Mouse (Mus musculus) testis, adult 2 months (tissue): ENCODE data around the gene Gm10642.

ENCODE experiments used
- CTCF ChIP-seq: fragments of 200-500 bp; IDR thresholded peaks from 2 replicates; pipeline ENCODE4 v1.5.1; 2012; ENCODE audit warnings: low read depth, mild to moderate bottlenecking, inconsistent platforms, low read length, moderate library complexity; ENCODE audit not compliant: control insufficient read depth, insufficient read depth, insufficient replicate concordance
- POLR2A ChIP-seq: fragments of 200-500 bp; IDR thresholded peaks from 2 replicates; pipeline ENCODE4 v1.6.1; 2012; ENCODE audit warnings: low read depth, mild to moderate bottlenecking, inconsistent platforms, low read length, moderate library complexity; ENCODE audit not compliant: control insufficient read depth

DNA sequence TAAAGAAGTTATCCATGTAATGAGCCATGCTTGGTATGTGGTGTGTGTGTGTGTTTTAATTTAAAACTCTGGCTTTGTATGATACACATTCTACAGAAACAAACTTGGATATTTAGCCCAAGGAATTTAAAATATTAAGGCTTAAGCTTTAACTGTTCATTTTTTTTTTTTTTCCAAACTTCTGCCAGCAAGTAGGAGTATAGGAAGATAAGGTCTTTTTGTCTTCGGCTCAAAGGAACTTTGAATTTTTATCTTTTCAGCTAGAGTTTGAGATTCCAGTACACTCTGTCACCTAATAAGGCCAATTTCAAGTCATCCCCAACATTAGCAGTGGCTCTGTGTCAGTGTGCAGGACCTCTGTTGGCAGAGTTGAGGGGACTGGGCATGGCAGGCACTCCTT, 26.2 kb downstream of the Gm10642 start:
- TF ChIP-seq POLR2A (no peak), CTCF (no peak)
